ENCODE assay signal across 8 mouse cellular contexts in the genomic region with DNA sequence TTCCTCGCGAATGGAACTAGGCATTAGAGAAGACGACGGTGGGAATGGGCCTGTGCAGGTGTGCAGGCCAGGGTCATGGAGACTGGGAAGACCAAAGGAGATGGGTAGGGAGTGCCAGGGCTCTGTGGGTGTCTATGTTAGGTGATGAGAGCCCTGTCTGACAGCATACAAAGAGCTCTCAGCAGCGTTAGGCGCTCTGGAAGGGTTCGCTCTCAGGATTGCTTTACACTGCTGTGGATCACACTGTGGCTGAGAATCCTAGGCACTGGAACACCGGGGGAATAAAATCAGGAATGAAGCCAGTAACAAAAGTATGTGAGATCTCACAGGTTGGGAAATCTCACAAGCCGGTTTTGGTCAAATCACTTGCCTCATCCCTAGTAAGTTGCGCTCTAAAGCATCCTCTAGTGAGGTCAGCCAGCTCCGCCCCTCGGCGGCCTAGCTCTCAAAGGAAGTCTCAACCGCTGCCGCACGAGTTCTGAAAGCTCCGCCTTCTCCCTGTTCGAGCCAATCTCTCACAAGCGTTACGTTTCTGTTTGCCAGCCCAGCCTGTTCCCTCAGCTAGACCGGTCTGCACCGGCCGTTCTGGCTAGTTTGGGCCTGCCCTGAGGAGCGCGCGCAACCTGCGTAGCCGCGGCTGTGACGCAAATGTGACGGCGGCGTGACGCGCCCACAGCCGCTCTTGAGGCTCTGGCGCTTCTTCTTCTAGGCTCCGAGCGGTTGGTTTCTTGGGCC. TPM values are rescaled to one million over a fixed set of nuclear protein-coding genes. Genes with fewer than 3 reads are reported as not detected.
DNase-seq lines count a peak whose midpoint lies in the region; ATAC-seq lines count a peak whose summit lies in the region.

A gene (plus strand): TSS at position 535 of the 735 bp plus-strand sequence.

- H3K4me3 ChIP-seq in hindbrain, embryonic 16.5 days (ENCODE audit: low read length): peak within 1 kb of the TSS; percentile 57

- peak within 1 kb of the TSS; percentile 77 for H3K4me2 ChIP-seq in hindbrain, embryonic 16.5 days (ENCODE audit: low read length)

- peak; percentile 97 for ATAC-seq in hindbrain, embryonic 16.5 days
- peak; percentile 96 for ATAC-seq in megakaryocyte progenitor cell, adult 5-6 weeks (replicated peaks; ENCODE audit: poor library complexity)

- peak within 1 kb of the TSS; percentile 85 for H3K27ac ChIP-seq in hindbrain, embryonic 16.5 days (ENCODE audit: low read depth, low read length)

- DNase-seq in ZHBTc4 (ENCODE audit: low read depth, low spot score): peak; percentile 97
- peak; percentile 53 to 80 for DNase-seq in cerebellum, postnatal 4 days (ENCODE audit: low spot score in 2 of 2)
- DNase-seq in gastrocnemius, adult 18-20 months (ENCODE audit: low spot score): peak; percentile 88
- peak; percentile 80 to 90 for DNase-seq in left cerebral cortex, adult 9 months (ENCODE audit: low spot score in 2 of 2)
- DNase-seq in right cerebral cortex, postnatal 14 days: peak; percentile 77
- DNase-seq in urinary bladder, postnatal 36 days (ENCODE audit: low spot score in 2 of 2): peak; percentile 75 to 90

- peak within 1 kb of the TSS; percentile 71 for H3K9ac ChIP-seq in hindbrain, embryonic 16.5 days (ENCODE audit: low read depth, low read length)

- no peaks in the 10 kb centered on the region for H3K9me3 ChIP-seq in hindbrain, embryonic 16.5 days (ENCODE audit: control insufficient read depth, low read length)

- 32% methylated on average over 38 of the region's 39 CpGs for WGBS in hindbrain, embryonic 16.5 days

- peaks cover 6% of the 10 kb centered on the region; the same call in 1 of the 2 replicates for H3K4me1 ChIP-seq in hindbrain, embryonic 16.5 days (ENCODE audit: control insufficient read depth, insufficient read depth, low read depth, low read length)

- peaks cover 2% of the 10 kb centered on the region; the same call in 1 of the 2 replicates for H3K36me3 ChIP-seq in hindbrain, embryonic 16.5 days (ENCODE audit: control insufficient read depth, insufficient read depth, low read length)

- no peaks in the 10 kb centered on the region for H3K27me3 ChIP-seq in hindbrain, embryonic 16.5 days (replicated peaks; ENCODE audit: control insufficient read depth, insufficient read depth, low read length)

RNA-seq across cellular contexts. Expression of the gene that starts here (rescaled TPM):
- 10 to 100 TPM; 25.0 to 32.4 TPM for total RNA-seq in gastrocnemius, adult 18-20 months (2021)
- 13.1 and 14.8 TPM in 2 replicates for polyA plus RNA-seq in hindbrain, embryonic 16.5 days (2015; fragmentation: Nextera tagmentation; extraction: Ambion mirVana)
- 77.1 and 82.8 TPM in 2 replicates for total RNA-seq in megakaryocyte progenitor cell, adult 5-6 weeks (2015)
- 86.7 and 91.7 TPM in 2 replicates for total RNA-seq in megakaryocyte progenitor cell, adult 5-6 weeks (2017)

Comparison
In these comparisons a context has a peak if more than half of its experiments do, and no peak if none do; other contexts are left out.
1. Peak in every context shown above with its lines: DNase-seq, ATAC-seq, H3K4me3 ChIP-seq and H3K27ac ChIP-seq.